Mouse (Mus musculus) liver, embryonic 14 days (tissue): ENCODE measurements around the gene Ccl22. TPM values are rescaled to one million over a fixed set of nuclear protein-coding genes. Genes with fewer than 3 reads are reported as not detected.

ENCODE experiments used
- polyA plus RNA-seq: library from polyadenylated mRNA; depleted of rRNA; stranded (reverse); fragments of >200 nt; gene quantifications from 2 replicates; pipeline ENCODE4 v1.2.3, GENCODE M21; 2012; rRNA removed

Gene Ccl22
- 0.14 and 0.18 TPM in 2 replicates for polyA plus RNA-seq

GRCm38 (mm10) chr8:94745476-94746184 is at the start of gene Ccl22:
Gene Ccl22, plus strand, starts transcription at chr8:94745590.

GRCm38 (mm10) chr8:94695994-94696384 is 49.4 kb upstream of the Ccl22 start, which contains the start of gene Pllp:
Gene Pllp, minus strand, starts transcription at chr8:94696278.

GRCm38 (mm10) chr8:94771941-94772670 is 26.7 kb downstream of the Ccl22 start, which contains the start of gene Cx3cl1:
Gene Cx3cl1, plus strand, starts transcription at chr8:94772009.

Other genes with a start within 250 kb of the Ccl22 start
- 2.0 and 2.4 TPM in 2 replicates for gene Cpne2, start 212.6 kb upstream of the Ccl22 start, polyA plus RNA-seq
- gene Rspry1, start 143.7 kb upstream of the Ccl22 start, polyA plus RNA-seq: 6.2 and 7.0 TPM in 2 replicates
- gene Fam192a, start 143.6 kb upstream of the Ccl22 start, polyA plus RNA-seq: 17.7 and 21.2 TPM in 2 replicates
- gene Arl2bp, start 79.0 kb upstream of the Ccl22 start, polyA plus RNA-seq: 19.0 and 20.6 TPM in 2 replicates
- 0.31 and 0.41 TPM in 2 replicates for gene Pllp, start 49.3 kb upstream of the Ccl22 start, polyA plus RNA-seq
- 0.10 and 0.23 TPM in 2 replicates for gene Cx3cl1, start 26.4 kb downstream of the Ccl22 start, polyA plus RNA-seq
- gene Ccl17, start 64.9 kb downstream of the Ccl22 start, polyA plus RNA-seq: 0.29 TPM in 1 of 2 replicates, not detected in the other
- 33.4 and 36.4 TPM in 2 replicates for gene Coq9, start 92.7 kb downstream of the Ccl22 start, polyA plus RNA-seq
- gene Ciapin1, start 92.8 kb downstream of the Ccl22 start, polyA plus RNA-seq: 21.7 and 27.1 TPM in 2 replicates
- 50.6 and 56.1 TPM in 2 replicates for gene Polr2c, start 111.9 kb downstream of the Ccl22 start, polyA plus RNA-seq
- gene Dok4, start 130.7 kb downstream of the Ccl22 start, polyA plus RNA-seq: 10.3 and 10.4 TPM in 2 replicates
- 2.5 and 3.0 TPM in 2 replicates for gene Ccdc102a, start 172.5 kb downstream of the Ccl22 start, polyA plus RNA-seq
- gene Adgrg5, start 178.1 kb downstream of the Ccl22 start, polyA plus RNA-seq: 0.37 and 0.46 TPM in 2 replicates
- 37.3 and 44.5 TPM in 2 replicates for gene Adgrg1, start 229.2 kb downstream of the Ccl22 start, polyA plus RNA-seq